Mouse (Mus musculus) CD4-positive naive resting alpha-beta T cell, adult 57 days (primary cell): ENCODE data around the gene Pim3. TPM values are rescaled to one million over a fixed set of nuclear protein-coding genes. Genes with fewer than 3 reads are reported as not detected.

Source experiments
- total RNA-seq: library from RNA; stranded (reverse); gene quantifications from one replicate; pipeline ENCODE4 v1.2.4, GENCODE M21; 2023

Gene Pim3
- 71.4 TPM for total RNA-seq

GRCm38 (mm10) chr15:88861772-88862622 is at the start of gene Pim3:
TSS of gene Pim3 (plus strand) at chr15:88862186.

GRCm38 (mm10) chr15:88819026-88819905 is 42.7 kb upstream of the Pim3 start, which contains the start of the genes Alg12 and Creld2:
TSS of gene Alg12 (minus strand) at chr15:88819318.
TSS of gene Creld2 (plus strand) at chr15:88819646.

Other genes starting within 250 kb of the Pim3 start
- 149 TPM for gene Brd1, start 128.0 kb upstream of the Pim3 start, total RNA-seq
- 20.9 TPM for gene Zbed4, start 110.5 kb upstream of the Pim3 start, total RNA-seq
- 19.5 TPM for gene Alg12, start 42.9 kb upstream of the Pim3 start, total RNA-seq
- 23.9 TPM for gene Creld2, start 42.5 kb upstream of the Pim3 start, total RNA-seq
- not detected for gene Ttll8, start 92.2 kb downstream of the Pim3 start, total RNA-seq
- gene Mlc1, start 116.8 kb downstream of the Pim3 start, total RNA-seq, result not detected
- not detected for gene Mov10l1, start 120.7 kb downstream of the Pim3 start, total RNA-seq
- not detected for gene Panx2, start 197.5 kb downstream of the Pim3 start, total RNA-seq
- 45.4 TPM for gene Trabd, start 212.9 kb downstream of the Pim3 start, total RNA-seq
- gene Selenoo, start 226.9 kb downstream of the Pim3 start, total RNA-seq, result 25.5 TPM